Mouse (Mus musculus): Measurements from ENCODE around the gene Rin1.

- TF ChIP-seq CTCF (IDR thresholded peaks at IDR 0.05; ENCODE audit: low read depth) (no peak), EP300 (IDR thresholded peaks at IDR 0.05; ENCODE audit: low read depth) (no peak)
Observed at GRCm38 (mm10) chr19:5071077-5071476, 20.8 kb downstream of the Rin1 start.
